Mouse (Mus musculus): ENCODE data around the gene Unc5b.

The Unc5b gene

DNA sequence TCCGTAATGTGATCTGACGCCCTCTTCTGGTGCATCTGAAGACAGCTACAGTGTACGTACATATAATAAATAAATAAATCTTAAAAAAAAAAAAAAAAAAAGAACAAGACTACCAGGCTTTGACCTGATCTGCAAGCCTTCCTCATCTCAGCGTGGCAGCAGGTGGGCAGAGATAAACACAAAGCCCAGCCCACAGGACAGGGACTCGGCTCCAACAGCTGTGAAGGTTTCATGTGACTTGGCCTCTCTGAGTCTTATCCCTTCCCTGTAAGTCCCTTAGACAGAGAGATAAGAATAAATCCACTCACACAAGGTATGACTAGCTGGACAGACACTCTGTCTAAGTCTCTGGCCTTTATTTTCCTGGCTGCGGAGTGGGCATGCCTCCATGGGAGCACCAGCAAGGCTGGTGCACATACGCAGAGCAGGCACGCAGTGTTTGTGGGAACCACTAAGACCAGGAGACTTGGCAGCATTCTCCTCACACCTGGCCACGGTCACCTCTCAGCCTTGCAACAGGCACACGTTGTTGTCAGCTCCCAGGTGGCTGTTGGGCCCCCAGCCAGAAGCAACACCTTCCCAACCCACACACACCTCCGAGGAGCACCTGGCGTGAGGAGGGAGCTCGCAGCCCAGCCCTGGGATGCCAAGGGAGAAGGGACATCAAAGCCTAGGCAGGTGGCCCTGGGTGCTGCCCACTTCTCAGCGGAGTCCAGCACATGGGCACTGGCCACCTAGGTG, 33.5 kb downstream of the Unc5b start:
- DNase-seq (ENCODE audit: low spot score), result no peak

DNA sequence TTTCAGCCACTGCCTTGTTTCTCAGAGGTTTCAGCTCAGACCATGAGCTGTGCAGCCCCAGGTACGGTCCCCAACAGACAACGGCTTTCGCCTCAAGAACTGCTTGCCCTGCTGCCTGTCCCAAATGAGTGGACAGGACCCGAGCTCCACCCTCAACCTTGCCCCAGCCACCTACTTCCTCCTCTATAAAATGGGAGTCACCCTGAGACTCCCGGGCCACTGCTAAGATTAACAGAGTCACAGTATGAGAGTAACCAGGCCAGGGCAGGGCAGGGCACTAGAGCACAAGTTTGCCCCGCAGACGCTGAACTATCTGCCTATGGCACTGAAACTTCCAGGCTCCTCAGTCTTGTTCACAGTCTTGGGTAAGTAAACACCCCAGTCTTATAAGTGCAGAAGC, 34.9 kb downstream of the Unc5b start:
- DNase-seq (ENCODE audit: low spot score), result no peak

DNA sequence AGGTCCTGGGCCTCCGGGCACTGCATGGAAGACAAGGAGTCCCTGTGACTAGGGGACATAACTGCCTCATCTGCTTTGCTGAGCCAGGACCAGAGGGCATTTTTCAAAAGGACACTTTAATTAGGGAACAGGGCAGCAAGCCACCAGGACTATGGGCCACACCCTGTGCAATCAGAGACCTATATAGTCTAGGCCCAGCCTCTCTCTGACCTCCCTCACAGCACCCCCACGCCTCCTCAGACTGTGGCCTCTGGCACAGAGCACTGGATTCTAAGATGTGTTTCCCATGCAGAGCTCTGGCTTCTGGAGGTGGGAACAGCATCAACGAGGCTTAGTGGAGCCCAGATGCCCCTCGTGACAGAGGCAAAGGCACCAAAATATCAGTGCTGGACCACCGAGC, 35.4 kb downstream of the Unc5b start:
- no peak for DNase-seq (ENCODE audit: low spot score)

DNA sequence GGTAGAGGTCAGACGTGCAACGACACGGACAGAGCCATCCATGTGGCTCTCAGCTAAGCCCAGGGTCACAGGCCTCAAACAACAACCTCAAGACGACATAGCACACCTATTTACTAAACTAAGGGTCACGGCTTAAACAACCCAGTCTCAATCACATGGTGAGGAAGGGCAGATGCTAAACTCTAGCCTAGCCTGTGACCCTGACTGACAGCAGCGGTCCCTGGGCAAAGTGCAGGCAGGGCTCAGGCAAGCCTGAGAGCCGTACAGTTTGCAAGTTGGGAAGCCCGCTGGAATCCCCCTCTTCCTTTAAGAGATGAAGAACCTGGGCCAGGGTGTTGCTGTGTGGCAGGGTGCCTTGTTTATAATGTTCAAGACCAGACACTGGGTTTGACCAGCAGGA, 36.6 kb downstream of the Unc5b start:
- DNase-seq (ENCODE audit: low spot score), result no peak

DNA sequence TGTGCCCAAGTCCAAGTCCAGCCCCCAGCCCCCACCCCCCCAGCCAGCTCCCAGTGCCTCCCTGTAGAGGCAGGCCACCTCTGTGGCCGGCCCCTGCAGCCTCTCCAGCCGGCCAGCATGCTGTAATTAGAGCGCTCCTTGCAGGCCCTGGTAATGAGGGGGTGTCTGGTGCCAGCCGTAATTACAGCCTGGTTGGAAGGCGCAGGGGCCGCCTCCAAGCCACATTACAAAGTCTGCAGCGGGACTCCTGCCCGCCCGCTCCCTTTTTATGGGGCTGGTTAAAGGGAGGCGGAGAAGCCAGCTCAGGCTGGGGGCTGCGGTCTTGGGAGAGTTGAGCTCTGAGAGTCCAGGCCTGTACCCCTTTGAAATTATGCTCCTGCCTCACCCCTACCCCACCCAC, 37.0 kb downstream of the Unc5b start:
- DNase-seq (ENCODE audit: low spot score), result no peak

DNA sequence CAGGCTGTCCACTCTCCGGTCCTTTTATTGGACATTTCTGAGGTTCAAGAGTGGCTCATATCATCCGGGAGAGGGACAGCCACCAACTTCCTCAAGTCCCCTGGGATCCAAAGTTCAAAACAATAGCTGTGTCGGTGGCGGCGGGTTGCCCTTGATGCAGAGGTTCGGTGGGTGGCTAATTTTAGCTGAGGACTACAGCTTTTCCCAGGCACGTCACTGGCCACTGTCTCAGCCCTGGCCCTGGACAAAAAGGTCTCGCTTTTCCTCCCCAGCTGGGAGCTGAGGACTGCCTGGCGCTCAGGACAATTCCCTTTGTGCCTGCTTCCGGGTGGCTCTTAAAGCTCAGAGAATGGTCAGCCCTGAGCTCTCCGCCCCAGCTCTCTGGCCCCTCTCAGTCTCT, 38.5 kb downstream of the Unc5b start:
- no peak for DNase-seq (ENCODE audit: low spot score)

DNA sequence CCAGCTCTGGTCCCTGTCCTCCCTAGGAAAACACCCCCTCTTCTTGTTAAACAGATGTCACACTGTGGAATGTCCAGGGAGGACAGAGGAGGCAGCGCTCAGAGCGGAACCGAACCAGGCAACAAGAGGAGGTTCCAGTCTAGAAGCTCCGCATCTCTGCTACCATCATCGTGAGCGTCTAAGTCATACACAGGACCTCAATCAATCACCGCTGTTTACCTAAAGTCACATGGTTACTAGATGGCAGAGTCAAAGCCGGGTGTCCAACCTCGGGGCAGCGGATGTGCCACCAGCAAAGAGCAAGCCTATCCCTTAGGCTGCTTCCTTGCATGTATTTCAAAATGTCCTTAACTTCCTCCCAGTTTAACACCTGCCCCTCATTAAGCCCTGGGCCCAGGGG, 39.0 kb downstream of the Unc5b start:
- DNase-seq (ENCODE audit: low spot score), result no peak

DNA sequence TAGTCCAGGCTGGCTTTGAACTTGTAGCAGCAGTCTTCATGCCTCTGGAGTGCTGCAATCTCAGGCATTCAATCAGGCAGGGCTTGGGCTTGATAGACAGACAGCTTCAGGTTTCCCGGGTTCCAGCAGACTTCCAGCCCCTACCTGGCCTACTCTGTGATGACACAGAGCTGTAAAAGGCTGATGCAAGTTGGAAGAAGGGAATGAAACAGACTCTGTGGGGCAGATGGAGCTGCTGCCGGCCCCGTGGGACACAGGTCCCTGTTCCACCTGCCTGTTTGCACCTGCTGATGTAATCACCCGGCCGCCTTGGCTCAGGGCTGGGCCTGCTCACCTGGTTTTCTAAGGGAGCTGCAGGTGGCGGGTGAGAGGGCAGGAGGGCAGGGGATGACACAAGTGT, 40.5 kb downstream of the Unc5b start:
- no peak for DNase-seq (ENCODE audit: low spot score)

DNA sequence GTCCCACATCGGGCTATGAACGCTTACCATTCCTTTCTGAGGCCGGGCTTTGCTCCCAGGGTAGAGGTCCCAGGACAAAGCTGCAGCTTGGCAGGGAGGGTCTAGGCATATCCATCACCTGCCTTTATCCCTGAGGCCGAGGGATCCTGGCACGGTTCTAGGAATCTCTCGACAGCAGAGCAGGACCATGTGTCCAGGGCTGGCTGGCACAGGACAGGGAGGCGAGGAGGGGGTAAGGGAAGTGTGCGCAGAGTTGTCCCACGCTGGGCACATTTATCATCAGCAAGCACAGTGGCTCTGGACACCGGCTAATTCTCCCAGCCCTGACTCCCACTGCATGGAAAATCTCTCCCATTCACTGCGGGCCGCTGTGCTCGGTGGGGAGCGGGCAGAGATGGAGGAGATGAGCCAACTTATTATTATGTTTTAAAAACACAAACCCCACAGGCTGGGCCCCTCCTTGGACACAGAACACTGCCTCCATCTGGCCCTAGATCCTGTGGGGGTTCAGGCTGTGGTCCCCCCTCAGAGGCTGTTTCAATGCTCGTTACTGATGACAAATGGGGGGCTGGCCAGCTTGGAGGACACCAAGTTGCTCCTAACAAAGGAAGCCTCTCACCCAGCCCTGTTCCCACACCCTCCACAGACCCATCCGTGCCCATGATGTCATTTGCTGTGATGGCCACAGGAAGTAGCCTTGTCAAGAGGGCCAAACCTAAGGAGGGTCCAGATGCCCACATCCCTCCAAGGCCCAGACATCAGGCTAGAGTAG, 43.9 kb downstream of the Unc5b start:
- DNase-seq (ENCODE audit: low spot score), result no peak

DNA sequence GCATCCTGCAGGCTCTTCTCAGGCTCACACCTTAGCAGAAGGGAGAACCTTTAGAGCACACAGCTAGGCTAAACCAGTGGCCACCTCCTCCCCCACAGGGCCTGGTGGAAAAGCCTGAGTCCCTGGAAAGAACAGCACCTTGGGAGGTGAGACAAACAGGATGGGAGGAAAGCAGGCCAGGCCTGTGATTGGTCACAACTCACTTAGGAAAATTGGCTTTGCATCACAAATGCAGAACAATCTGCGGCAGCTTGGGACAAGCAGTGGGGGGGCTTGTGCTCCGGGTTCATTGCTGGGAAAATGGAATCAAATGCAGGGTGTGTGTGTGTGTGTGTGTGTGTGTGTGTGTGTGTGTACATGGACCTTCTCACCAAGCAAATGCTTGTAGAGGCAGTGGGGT, 47.8 kb downstream of the Unc5b start:
- no peak for DNase-seq (ENCODE audit: low spot score)

DNA sequence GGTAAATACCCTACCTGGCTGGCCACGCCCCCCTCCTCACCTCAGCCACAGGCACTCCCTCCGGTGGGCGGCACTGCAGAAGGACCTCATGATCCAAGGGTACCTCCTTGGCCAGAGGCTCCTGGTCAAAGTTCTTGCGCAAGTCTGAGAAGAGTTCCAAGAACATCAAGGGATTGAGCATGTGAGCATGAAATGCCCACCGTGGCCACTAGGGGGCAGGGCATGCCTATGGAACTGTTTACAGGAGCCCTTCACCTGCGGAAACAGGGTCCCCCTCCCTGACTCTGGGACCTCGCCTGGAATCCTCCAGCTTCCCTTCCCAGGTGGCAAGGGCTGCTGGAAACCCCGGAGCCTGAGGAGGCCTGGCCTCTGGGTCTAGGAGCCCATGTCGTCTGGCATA, 51.8 kb downstream of the Unc5b start:
- DNase-seq (ENCODE audit: low spot score), result peak; percentile 38

DNA sequence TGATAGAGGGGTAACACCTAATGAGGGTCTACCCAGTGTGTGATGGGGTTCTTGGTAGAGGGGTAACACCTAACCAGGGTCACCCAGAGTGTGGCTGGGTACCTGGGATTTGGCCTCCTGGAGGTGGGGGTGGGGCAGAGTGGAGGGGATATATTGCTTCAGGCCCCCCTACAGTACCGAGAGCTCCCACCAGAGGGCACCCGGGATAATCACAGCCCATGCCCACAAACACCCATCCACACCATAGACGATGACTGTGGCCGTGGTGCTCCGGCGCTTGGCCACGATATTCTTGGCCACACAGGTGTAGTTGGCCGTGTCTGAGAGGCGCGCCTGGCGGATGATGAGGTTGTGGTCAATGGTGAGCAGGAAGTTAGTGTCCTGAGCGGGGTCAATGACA, 52.8 kb downstream of the Unc5b start:
- peak; percentile 10 for DNase-seq (ENCODE audit: low spot score)

DNA sequence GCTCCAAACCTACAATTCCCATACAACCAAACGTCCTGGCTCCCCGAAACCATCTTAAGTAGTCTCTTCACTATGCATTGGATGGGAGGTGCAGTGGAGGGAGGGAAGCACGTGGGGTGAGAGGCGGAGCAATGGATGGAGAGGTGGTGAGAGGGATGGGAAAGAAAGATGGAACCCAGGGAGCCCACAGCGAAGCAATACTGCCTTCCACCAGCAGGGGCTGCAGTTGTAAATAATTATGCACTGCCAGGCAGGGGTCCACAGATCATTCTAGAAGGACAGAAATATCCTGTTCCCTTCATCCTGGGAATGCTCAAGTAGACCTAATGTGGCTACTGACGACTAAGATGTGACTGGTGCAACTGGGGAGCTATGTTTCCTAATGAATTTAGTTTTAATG, 55.9 kb downstream of the Unc5b start:
- DNase-seq (ENCODE audit: low spot score), result no peak

DNA sequence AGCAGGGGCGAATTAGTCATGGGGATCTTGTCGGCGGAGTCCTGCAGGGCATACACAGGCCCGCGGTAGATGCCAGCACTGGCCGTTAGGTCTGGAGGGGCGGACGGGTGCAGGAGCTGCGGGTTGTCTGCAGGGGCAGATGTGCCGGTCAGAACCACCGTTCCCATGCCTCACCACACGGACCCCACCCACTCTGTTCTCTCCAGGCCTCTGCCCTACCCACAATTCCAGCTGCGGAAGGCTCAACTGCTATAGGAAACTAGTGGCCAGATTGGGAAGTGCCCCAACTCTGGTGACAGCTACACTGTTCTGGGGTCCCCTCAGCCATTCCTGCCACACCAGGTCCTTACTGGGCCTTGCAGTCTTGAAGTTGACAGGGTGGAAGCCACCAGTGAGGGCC, 56.8 kb downstream of the Unc5b start:
- no peak for DNase-seq (ENCODE audit: low spot score)

DNA sequence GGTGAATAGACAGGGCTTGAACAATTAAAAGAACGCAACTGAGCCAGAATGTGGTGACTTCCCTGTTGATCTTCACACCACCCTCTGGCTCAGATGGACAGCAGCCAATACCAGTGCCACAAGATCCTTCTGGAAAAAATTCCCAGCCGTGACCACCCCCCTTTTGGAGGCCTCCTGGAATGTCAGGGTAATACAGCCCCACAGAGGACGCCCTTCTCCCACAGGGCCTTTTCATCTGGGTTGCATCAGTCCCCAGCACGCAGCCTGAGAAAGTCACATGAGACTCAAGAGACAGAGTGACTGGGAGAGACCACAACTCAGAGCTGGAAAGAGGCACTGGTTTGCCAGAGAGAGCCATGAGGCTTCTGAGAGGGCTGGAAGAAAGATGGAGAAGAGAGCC, 60.5 kb downstream of the Unc5b start:
- no peak for DNase-seq (ENCODE audit: low spot score)

DNA sequence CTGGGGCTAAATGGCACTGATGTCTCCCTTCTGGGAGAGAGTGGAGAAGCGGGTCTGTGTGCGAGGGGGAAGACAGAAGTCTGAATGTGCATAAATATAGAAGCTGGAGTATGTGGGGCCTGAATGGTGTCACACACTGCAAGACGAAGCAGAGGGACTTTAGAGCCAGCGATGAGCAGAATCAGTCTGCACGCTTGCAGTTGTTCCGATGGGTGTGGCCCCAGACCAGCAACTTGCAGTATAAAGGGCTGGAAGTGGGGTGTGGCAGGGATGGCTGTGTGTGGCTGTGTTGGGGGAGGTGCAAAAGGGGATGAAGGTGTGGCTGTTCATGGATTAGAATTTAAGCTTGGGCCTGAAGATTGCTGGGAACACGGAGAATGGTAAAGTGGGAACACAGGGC, 62.8 kb downstream of the Unc5b start:
- no peak for DNase-seq (ENCODE audit: low spot score)

DNA sequence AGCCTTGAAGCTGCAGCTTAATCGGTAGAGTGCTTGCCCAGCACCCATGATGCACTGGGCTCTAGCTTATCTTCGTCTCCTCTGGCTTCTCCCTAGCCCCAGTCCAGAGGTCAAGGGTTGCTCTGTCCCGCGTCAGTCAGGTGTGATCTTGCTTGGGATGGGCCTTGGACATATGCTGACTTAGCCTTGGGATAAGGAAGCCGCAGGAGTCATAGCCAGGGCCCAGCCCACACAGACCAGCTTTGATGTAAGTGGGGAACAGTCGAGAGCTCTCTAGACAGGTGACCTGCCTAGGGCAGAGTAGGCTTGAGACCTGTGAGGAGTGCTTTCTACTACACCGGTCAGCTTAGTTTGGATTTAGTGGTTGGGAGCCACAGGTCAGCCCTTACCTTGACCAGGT, 64.0 kb downstream of the Unc5b start:
- DNase-seq (ENCODE audit: low spot score), result no peak

DNA sequence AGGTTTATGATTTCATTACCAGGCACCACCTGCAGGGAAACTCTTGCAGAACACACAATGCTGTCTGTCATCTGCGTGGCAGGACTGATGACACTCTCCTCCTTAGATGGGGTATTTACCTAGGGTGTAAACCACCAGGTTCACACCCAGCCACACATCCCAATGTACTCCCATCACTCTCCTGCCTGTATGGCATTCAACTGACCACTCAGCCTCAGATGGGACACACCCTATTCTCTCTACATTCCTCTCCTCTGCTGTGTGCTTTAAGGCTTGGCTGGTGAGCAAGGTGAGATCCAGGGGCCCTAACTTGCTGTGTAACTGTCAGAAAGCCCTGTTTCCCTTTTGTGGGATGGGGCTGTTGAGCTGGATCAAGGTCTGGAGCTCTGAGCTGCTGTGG, 69.3 kb downstream of the Unc5b start:
- DNase-seq (ENCODE audit: low spot score), result no peak

DNA sequence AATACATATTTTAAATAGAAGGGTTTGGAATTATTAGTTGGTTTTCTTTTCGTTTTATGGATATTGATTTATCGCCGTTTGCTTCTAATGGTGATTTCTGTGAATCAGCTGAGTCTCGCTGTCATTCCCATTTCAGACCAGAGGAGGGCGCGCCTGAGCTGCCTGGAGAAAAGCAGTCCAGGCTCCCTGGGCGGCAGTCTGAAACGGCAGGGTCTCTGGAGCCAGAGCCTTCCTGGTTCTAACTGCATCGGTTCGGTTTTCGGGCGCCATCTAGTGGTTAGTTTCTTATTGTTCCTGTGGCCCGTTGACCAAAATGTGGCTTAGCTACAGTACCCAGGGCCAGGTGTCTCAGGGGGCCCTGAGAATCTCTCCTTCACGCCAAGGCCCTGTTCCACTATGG, 71.0 kb downstream of the Unc5b start:
- DNase-seq (ENCODE audit: low spot score), result peak; percentile 89

DNA sequence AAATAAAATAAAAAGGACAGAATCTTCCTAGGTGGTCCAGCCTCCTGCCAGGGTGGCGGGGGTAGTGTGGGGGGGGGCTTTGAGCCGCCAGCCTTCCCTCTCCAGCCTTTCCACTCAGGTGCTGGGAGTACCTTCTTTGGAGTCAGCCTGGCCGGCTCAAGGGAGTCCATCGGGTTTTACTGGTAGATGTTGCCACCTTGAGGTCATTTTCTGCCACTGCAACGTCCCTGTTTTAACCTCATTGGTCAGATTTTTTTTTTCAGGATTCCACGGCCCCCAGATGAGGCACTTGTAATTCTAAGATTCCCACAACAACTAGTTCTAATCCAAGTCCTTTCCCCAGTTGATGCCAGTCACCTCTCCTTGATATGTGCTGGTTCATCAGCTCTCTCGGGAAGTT, 74.4 kb downstream of the Unc5b start:
- peak; percentile 29 for DNase-seq (ENCODE audit: low spot score)

DNA sequence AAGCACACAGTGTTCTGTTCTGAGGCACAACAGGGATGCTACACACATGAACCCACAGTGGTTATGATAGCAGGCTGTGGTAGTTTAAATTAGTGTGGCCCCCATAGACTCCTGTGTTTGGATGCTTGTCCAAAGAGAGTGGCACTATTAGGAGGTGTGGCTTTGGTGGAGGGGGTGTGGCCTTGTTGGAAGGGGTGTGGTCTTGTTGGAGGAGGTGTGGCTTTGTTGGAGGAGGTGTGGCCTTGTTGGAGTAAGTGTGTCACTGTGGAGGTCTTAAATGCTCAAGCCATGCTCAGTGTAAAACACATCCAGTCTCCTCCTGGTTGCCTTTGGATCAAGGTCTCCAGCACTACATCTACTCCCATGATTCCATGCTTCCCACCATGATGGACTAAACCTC, 75.2 kb downstream of the Unc5b start:
- no peak for DNase-seq (ENCODE audit: low spot score)

DNA sequence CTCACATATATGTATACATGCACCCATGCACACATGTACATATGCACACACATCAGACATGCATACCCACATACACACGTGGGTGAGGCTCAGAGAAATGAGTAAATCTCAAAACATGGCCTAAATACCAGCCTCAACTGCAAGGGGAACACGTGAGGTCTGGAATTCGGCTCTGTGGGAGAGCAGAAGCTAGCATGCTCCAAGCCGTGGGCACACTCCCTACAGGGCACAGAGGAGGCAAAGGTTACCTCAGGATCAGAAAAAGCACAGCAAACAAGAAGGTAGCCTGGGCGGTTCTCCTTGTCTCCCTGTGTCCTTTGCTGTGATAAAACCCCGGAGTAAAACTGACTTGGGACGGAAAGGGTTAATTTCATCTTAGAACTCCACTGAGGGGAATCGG, 77.4 kb downstream of the Unc5b start:
- no peak for DNase-seq (ENCODE audit: low spot score)

DNA sequence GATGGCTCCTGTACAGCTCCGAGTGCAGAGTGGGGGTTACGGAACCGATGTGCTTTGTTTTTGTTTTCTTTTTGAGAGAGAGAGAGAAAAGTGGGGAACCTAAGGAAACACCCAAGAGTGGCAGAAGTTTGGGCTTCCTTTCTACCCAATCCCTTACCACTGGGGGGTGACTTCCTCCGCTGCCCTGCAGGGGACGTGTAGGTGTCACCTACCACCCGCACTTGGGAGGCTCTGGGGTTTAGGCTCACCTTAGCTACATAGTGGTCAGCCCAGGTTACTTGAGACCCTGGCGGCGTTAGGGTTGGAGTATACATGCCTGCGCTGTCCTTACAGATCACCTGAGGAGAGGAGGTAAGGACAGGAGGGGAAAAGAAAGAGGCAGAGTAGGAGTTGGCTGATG, 78.1 kb downstream of the Unc5b start:
- DNase-seq (ENCODE audit: low spot score), result peak; percentile 46
